Mouse (Mus musculus): ENCODE data around the gene Tsacc.
"Not testable (repeated sequence)": the region's sequence is repeated elsewhere in the genome, so short reads cannot be mapped to it uniquely, and the experiment has no call there.

The Tsacc gene

DNA sequence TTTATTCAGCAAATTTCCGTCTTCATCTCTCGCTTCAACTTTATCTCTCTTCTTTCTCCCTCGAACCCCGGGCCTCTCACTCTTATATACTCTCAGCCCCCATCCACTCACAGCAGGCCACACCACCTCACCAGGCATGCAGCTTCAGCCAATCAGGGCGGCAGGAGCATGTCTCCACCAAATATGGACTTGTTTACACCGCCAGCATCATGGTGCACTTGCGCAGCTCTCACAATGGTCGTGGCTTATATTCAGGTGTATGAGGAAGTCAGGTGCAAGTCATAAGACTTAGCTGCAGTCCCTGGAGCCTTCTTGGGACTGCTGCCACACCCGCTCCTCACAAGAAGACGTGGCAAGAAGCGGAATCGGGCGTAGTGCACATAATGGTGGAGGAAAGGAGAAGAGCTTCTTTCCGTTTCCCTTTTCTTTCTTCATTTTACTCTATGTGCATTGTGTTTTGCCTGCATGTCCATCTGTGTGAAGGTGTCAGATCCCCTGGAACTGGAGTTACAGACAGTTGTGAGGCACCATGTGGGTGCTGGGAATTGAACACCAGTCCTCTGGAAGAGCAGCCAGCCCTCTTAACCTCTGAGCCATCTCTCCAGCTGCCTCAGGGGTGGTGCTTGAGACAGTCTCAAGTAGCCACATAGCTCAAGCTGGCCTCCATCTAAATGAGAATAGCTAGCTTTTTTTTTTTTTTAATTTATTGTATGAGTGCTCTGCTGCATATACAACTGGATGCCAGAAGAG is 11.8 kb downstream of the Tsacc start:
- not testable (repeated sequence) for DNase-seq (ENCODE audit: low spot score)

DNA sequence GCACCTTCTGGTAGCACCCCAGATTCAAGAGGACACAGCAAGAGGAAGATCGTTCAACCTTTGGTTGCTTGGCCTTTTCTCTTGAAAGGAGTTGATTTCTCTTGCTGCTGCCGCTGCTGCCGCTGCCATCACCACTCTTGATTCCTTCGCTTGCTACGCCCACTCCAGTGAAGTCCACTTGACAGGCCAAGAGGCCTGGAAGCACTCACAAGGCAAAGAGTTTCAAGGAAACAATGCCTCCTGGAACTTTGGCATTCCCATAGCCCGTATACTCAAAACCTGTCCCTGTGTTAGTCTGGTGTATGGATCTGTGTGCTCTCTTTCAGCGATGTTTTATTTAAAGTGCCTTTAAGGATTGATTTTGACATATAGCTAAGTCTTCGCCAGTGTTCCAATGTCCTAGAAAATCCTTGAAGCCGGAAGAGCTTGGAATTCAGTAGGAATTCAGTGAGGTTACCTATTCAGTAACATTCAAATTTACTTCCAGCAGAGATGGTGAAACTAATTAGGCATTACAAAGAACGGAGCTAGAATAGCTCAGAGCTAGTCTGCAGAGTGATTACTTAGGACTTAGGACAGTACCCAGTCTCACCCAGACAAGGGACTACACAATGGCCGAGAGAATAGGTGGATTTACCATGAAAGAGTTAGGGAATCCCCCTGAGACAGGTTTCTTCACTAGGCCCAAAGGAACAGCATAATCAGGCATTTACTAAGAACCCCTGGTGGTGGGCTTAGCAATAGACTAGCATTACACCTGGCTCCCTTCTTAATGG is 15.5 kb downstream of the Tsacc start:
- DNase-seq (ENCODE audit: low spot score), result not testable (repeated sequence)

DNA sequence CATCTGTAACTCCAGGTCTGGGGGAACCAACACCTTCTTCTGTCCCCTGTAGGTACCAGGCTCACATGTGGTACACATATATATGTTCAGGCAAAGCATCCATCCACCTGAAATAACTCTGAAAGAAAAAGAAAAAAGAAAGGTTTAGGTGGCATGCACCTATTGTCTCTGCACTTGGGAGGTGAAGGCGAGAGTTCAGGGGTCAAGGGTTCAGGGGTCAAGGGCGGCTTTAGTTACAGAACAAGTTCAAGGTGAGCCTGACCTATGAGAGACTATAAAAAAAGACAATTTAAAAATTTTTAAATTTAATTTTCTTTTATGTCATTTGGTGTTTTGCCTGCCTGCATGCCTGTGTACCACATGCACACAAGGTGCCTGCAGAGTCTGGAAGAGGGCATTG is 16.8 kb downstream of the Tsacc start:
- no peak for DNase-seq (ENCODE audit: low spot score)

DNA sequence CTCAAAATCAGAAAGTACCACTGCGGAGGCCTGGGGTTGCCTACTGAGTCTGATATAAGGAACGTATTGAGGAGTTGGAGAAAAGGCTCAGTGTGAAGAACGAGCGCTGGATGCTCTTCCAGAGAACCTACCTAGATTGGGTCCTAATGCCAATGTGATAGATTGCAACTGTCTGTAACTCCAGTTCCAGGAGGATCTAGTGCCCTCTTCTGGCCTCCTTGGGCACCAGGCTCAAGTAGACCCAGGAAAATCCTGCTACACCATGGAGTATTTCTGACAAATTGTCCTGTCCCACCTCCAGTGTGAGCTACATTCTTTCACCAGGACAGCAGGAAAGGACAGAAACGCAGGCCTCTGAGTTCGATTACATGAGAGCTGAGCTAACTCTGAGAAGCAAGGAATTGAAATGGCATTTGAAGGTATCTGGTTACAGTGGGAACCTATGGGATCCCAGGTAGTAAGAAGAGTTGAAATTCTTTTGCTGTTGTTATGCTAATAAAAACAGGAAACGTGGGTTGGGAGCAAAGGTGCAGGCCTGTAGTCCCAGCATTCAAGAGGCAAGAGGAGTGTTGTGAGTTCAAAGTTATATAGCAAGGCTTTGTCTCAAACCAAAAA is 20.2 kb downstream of the Tsacc start:
- peak; percentile 52 for DNase-seq (ENCODE audit: low spot score)

DNA sequence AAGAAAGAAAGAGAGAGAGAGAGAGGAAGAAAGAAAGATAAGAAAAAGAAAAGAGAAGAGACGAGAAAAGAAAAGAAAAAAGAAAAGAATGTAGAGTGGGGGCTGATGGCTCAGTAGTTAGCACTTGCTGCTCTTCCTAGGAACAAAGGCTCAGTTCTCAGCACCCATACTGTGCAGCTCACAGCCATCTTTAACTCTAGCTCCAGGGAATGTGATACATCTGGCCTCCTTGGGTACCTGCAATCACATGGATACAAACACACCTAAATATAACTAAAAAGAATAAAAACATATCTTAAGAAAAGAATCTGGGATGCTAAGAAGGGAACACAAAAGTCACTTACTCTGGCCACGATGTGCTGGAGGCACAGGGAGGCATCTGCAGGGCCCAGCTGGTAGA is 20.7 kb downstream of the Tsacc start:
- no peak for DNase-seq (ENCODE audit: low spot score)

DNA sequence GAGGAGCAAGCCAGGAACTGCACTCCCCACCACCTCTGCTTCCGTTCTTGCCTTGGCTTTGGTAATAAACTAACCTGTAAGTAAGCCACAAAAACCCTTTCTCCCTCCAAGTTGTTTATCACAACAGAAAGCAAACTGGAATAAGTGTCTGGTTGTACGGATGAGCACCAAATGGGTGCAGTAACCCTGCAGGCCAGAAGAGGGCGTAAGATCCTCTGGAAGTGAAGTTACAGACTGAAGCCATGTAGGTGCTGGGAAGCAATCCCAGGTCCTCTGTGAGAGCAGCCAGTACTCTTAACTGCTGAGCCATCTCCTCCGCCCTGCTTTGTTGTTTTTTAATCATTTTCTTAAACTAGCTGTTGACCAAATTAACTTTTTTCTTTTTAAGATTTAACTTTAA is 22.8 kb downstream of the Tsacc start:
- DNase-seq (ENCODE audit: low spot score), result no peak

DNA sequence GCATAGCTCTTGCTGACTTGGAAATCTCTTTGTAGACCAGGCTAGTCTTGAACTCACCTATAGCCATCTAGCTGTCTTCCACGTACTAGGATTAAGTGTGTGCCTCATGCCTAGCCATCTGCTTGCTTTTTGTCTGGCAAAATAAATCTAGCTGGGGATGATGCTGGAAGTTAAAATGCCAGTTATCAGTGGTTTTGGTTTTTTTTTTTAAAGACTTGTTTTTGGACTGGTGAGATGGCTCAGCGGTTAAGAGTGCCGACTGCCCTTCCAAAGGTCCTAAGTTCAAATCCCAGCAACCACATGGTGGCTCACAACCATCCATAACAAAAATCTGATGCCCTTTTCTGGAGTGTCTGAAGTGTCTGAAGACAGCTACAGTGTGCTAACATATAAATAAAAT is 24.9 kb downstream of the Tsacc start:
- no peak for DNase-seq (ENCODE audit: low spot score)

DNA sequence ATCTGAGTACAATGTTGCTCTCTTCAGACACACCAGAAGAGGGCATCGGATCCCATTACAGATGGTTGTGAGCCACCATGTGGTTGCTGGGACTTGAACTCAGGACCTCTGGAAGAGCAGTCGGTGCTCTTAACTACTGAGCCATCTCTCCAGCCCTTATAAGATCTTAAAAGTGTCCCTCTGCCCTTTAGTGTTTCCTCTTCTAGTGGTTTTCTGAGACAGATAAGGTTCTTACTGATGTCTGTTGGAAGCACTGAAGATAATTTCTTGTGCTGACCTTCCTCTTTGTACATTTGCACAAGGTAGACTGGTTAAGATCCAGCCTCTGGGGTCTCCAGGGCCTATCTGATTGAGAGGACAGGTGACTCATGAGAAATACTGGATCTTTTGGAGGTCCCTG is 25.5 kb downstream of the Tsacc start:
- not testable (repeated sequence) for DNase-seq (ENCODE audit: low spot score)

DNA sequence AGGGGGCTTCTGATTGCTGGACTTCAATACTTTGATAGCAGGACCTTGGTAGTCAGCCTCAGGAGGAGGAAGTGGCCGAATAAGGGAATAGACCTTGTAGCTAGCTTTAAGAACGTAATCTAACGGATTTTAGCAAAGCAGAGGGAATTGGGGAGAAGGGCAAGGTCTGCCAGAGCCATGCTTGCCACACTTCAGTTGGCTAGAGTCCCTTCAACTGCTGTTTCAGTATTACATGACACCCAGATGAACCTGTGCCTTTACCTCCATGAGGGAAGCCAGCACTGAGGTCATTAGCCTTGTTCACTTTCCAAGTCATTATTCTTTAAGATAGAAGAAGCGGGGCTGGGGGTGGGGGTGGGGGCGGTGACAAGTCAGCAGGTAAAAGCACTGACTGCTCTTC is 27.8 kb downstream of the Tsacc start:
- DNase-seq (ENCODE audit: low spot score), result no peak

DNA sequence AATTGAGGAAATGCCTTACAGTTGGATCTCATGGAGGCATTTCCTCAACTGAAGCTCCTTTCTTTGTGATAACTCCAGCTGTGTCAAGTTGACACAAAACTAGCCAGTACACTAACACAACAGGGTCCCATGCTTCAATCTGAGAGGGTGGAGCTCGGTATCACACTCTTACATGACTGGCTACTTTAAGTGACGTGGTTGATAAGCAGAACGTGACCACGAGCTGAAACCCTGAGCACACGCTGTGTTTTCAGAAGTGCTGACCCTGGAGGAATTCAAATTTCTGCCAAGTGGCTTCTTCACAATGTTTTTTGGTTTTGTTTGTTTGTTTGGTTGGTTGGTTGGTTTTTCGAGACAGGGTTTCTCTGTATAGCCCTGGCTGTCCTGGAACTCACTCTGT is 28.8 kb downstream of the Tsacc start:
- not testable (repeated sequence) for DNase-seq (ENCODE audit: low spot score)

DNA sequence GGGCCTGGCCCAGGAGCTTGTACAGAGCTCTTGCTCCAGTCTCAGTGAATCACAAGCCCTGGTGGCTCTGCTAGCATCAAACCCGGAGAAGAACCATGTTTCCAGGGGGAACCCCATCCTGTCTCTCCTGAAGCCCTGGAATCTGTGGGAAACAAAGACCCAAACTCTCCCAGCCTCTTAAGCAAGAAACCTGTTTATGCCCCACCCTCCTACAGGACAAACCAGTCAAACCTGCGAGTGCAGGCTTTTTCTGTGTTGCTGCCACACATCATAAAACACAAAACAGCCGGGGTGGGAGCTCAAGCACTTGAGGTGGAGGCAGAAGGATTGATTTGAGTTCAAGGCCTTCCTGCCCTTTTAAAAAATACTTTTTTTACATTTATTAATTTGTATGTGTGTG is 34.5 kb downstream of the Tsacc start:
- DNase-seq (ENCODE audit: low spot score), result no peak

DNA sequence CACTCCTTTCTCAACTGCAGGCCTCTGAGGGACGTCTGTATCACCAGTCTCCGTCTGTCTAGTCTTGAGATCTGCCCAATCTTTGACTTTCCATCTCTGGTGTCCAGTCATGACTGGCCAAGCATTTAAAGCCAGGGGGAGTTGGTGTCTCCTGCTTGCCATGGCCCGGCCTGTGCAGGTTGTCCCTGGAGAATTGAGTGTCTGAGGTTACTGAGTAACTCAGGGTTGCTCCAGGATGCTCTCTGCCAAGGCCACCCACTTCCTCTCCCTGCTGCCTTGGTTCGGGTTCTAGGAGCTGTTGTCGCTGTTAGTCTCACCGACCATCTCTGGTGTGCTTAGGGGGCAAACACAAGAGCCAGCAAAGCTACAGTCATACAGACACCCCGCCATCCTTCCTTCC is 40.4 kb downstream of the Tsacc start:
- DNase-seq (ENCODE audit: low spot score), result no peak

DNA sequence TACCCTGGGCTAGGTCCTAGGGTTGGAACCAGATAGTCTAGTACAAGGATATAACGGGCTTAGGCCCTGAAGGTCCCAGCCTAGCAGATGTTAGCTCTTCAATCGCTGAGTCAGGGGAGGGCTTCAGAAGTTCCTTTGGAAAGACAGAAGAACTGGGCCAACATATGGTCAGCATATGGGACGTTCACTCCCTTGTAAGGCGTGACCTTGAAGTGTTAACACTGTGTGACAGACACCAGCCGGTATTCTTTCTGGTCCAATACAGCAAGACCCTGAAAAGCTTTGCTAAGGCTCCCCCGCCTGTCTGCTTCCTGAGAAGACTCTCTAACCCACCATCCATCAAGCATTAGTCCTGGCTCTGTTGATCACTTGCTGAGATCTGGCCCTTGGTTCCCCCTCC is 40.8 kb downstream of the Tsacc start:
- DNase-seq (ENCODE audit: low spot score), result no peak

DNA sequence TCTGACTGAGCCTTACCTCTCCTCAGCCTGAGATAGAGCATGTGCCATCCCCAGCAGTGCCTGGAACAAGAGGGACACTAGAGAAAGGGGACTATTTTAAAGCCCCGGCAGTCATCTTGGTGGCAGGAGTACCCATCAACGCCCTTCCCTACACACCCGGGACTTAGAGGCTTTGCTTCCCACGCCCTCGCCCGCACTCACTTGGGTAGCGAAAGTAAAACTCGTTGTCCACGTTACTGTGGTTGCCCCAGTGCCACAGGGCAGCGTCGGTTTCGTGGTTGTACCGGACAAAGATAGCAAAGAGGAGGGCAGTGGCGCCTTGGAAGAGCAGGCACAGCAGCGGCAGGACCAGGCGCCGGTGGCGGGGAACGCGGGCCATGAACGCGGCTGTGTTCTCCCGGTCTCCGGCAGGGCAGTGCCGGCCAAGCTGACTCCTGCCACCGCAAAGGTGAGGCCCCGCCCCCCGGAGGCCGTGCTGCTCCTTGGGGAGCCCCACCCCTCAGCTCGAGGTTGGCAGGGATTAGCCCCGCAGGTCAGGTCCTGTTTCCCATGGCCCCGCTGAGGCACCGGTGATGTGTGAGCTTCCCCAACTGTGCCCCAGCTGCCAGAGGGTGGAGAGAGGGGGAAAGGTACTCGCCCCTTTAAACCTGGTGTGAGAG is 42.4 kb downstream of the Tsacc start, which contains the start of gene Rhbg:
Gene Rhbg, minus strand, starts transcription at position 442 of the 659 bp plus-strand sequence.
- DNase-seq (ENCODE audit: low spot score), result no peak

DNA sequence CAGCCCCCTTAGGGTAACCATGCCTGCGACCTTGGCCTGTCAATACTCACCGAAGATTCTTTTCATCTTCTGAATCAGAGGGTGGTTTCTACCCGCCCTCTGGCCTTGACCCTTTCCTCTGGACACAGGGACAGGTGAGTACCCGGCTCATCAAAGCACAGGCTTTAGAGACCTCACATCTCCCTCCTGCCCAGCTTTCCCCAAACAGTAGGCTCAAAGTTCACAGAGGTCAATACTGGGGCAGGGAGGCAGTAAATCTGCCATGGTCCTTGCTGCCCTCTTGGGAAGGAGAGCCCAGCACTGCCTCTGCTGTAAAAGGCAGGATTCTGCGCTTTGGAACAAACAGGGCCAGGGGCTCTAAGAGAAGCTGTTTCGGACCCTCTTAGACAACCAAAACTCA is 44.1 kb downstream of the Tsacc start:
- DNase-seq (ENCODE audit: low spot score), result no peak

DNA sequence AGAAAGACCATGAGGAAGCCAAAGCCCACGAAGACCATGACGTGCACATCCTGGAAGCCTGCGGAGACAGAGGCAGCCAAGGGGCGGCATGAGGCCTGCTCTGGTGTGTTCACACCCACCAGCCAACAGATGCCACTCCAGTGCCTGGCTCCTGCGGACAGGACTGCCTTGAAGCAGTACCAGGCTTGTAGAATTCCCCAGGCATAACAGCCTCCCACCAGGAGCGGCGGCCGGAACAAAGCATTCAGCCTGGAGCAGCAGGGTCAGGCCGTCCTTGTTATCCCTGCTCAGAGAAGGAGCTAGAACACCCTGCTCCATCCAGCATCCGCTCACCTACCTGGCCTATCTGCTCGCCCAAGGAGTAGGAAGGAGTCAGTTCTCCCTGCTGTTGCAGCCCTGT is 48.4 kb downstream of the Tsacc start:
- DNase-seq (ENCODE audit: low spot score), result no peak

DNA sequence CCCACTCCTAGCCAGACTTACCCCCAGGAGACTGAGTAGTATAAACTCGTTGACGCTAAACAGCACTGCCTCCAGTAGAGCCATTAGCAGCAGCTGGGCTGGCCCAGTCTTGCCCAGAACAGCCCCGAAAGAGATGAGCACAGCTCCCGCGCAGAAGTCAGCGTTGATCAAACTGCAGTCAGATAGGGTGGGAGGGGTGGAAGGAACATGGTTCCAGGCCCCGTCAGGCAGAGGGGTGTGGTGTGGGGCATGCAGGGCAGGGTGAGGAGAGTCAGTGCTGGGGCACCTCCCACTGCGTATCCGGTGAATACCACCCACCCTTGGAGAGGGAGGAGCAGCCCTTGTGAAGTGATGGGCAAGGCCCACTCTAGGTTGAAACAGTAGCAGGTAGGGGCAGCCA is 49.1 kb downstream of the Tsacc start:
- DNase-seq (ENCODE audit: low spot score), result no peak

DNA sequence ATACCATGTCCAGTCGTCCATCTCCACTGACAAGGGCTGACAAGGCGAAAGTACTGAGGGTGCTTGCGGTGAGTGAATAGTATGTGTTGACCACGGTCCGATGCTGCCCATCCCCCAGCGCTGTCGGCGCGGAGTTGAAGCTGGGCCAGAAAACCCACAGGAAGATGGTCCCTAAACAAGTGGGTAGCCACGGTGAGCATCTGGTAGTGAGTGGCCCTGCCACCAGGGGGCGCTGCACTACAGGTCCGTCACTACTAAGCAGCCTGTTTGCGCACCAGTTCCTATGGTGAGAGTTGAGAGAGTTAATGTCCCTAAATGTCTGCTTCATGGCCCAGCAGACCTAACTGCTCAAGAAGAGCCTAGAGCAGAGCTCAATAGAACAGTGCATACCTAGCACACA is 51.0 kb downstream of the Tsacc start:
- peak; percentile 80 for DNase-seq (ENCODE audit: low spot score)

DNA sequence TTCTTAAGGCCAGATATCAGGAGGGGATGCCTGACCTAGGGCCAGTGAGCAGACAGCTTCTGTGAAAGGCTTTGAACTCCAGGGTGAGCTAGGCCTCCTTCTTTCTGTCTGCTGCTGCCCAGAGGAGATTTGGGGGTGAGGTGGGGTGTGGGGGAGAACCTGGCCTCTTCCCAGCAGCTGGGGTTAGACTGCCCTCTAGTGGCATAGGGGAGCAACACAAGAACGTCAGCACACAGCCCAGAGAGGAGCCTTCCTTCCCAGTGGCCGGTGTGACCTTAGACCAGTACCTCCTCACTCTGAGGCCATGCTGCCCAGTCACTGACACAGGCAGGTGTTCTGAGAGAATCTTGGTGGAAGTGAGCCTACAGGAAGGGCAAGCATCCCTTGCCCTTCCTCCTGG is 52.7 kb downstream of the Tsacc start:
- peak; percentile 81 for DNase-seq (ENCODE audit: low spot score)

DNA sequence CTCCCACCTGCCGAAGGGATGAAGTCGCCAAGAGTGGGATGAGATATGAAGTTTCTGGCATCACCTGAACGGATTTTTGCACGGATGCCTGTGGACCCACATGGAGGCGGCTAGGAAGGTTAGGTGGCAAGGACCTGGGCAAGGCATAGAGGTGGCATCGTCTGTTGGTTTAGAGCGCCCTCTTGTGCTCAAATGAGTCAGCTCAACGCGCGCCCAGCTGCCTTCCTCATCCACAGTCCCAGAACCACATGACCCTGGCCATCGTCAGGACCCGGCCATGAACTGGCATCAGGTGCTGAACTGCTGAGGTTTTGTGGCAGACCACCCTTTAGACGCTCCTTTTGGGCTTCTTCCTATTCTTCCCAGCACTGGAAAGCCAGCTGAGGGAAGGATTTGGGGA is 54.3 kb downstream of the Tsacc start:
- peak; percentile 91 for DNase-seq (ENCODE audit: low spot score)

DNA sequence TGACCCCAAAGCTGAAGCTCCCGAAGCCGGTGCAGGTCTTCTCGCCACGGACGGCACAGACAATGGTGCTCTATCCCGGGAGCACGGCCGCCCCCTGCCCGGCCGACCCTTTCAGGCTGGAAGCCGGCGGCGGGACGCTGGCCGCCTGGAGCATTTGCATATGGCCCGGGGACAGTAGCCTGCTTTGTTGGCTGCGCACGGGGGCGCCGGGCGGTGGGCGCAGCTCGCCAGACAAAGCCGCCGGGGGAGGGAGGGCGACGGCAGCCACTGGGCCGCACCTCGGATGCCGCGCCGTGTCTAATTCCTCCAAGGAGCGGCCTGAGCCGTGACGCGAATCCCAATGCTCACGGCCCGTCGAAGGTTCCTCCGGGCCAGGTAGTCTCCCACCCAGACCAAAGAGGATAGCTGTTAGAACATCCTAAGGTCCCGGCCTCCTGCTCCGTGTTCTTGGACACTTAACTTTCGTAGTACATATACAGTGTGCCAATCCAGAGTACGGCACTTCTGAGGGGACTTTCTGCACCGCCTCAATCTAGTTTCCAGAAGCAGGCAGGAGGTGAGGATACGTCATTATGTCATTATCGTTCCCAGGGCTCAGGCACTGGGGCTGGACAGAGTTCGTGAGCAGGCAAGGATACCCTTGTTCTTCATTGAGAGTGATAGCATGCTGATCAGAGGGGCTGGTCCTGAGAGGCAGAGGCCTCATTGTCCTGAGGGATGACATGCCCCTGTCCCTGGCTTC is 55.6 kb downstream of the Tsacc start:
- peak; percentile 69 for DNase-seq (ENCODE audit: low spot score)

DNA sequence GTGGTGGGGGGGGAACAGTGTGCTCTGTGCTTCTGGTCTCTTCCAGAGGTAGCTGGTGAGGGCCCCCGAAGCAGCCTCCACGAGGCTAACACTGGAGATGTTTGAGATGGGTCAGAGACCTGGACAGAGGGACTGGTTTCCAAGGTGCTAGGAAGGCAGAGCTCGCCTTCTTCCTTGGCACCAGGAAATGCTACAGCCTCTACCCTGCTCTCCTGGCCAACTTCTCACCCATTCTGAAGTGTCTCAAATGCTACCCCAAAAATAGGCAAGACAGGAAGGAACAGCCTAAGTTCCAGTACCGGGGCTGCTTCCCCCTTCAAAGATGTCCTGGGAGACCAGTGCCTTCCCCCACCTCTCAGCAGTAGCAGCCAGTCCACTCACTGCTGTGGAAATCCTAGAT is 57.4 kb downstream of the Tsacc start:
- no peak for DNase-seq (ENCODE audit: low spot score)

Measured in embryo, embryonic 10.5 days (tissue).